Mouse (Mus musculus) hindbrain, embryonic 13.5 days (tissue): Measurements from ENCODE around the gene Ppp1r2. TPM values are rescaled to one million over a fixed set of nuclear protein-coding genes. Genes with fewer than 3 reads are reported as not detected.

Experiments
- ATAC-seq: fragments of 200-750 bp; cut with Nextera tagmentation; 2 replicates; pipeline ENCODE4 v1.8.0; 2017; ENCODE audit warnings: moderate TSS enrichment; ENCODE audit not compliant: low FRiP score
- H3K27ac ChIP-seq: fragments of 300-500 bp; sonication (generic); 2 replicates; pipeline ENCODE4 v1.5.1; 2015; ENCODE audit warnings: inconsistent platforms, mild to moderate bottlenecking, moderate library complexity
- H3K27me3 ChIP-seq: fragments of 300-500 bp; sonication (generic); 2 replicates; pipeline ENCODE4 v1.6.1; 2015; ENCODE audit warnings: mild to moderate bottlenecking, inconsistent platforms
- H3K36me3 ChIP-seq: fragments of 300-500 bp; sonication (generic); 2 replicates; pipeline ENCODE4 v1.6.1; 2015; ENCODE audit warnings: mild to moderate bottlenecking, inconsistent platforms
- H3K4me1 ChIP-seq: fragments of 300-500 bp; sonication (generic); replicated peaks from 2 replicates; pipeline ENCODE4 v1.6.1; 2015; ENCODE audit warnings: inconsistent platforms
- H3K4me2 ChIP-seq: fragments of 300-500 bp; sonication (generic); 2 replicates; pipeline ENCODE4 v1.6.1; 2015; ENCODE audit warnings: inconsistent platforms, mild to moderate bottlenecking, moderate library complexity
- H3K4me3 ChIP-seq: fragments of 300-500 bp; sonication (generic); 2 replicates; pipeline ENCODE4 v1.5.1; 2015; ENCODE audit warnings: mild to moderate bottlenecking, inconsistent platforms
- H3K9ac ChIP-seq: fragments of 300-500 bp; sonication (generic); 2 replicates; pipeline ENCODE4 v1.6.1; 2015; ENCODE audit warnings: mild to moderate bottlenecking, inconsistent platforms
- H3K9me3 ChIP-seq: fragments of 300-500 bp; sonication (generic); 2 replicates; pipeline ENCODE4 v1.6.1; 2016; ENCODE audit warnings: inconsistent platforms
- WGBS: fragments of 180-500 bp; shearing (Covaris S2); methylation state at CpG from one replicate; pipeline ENCODE4 v1.1.7; 2015; 5-methylcytosine and 5-hydroxymethylcytosine counted together
- microRNA-seq: library from miRNA; unstranded; fragments of <30 nt; microRNA quantifications from one replicate; pipeline ENCODE4, GENCODE M21; 2016
- polyA plus RNA-seq: library from polyadenylated mRNA; unstranded; fragments of >200 nt; fragmentation: Nextera tagmentation; extraction: Ambion mirVana; gene quantifications from 2 replicates; pipeline ENCODE4 v1.2.1, GENCODE M21; 2015

Ppp1r2 gene
- polyA plus RNA-seq, 1 experiment from 2014 or later: 108 TPM

- no peaks in the 10 kb centered on the region for H3K9me3 ChIP-seq
- no peaks in the 10 kb centered on the region for H3K27me3 ChIP-seq
- no peaks in the 10 kb centered on the region for H3K36me3 ChIP-seq
- H3K27ac ChIP-seq: no peak overlapping the region
- no peak overlapping the region for H3K4me3 ChIP-seq
- H3K9ac ChIP-seq: no peak overlapping the region
- H3K4me1 ChIP-seq: no peaks in the 10 kb centered on the region
- ATAC-seq: no peak
- 97% methylated on average over 4 of the region's 4 CpGs for WGBS
- no peak overlapping the region for H3K4me2 ChIP-seq
Observed at GRCm38 (mm10) chr16:31215271-31215670, 59.8 kb downstream of the Ppp1r2 start.

DNA sequence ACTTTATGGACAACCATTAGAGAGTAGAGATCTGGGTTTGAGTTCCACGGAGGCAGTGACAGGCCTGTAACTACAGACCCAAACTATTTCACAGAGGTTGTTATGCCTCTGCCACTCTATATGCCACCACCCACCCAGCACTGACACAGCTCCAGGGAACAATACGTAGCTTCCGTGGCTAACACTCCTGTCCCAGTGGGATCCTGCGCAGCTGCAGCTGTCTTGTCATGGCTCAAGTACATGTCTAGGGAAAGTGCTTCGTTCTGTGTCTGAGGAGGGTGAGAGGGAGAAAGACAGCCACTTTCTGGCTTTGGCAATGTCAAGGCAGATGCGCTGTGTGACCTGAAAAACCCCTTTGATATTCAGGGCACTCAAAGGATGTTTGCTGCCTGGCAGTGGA lies 61.6 kb downstream of the Ppp1r2 start:
- Histone ChIP-seq H3K4me1 (no peaks in the 10 kb centered on the region), H3K4me2 (no peak overlapping the region), H3K9me3 (no peaks in the 10 kb centered on the region), H3K27ac (no peak overlapping the region), H3K9ac (no peak overlapping the region), H3K4me3 (no peak overlapping the region), H3K27me3 (no peaks in the 10 kb centered on the region), H3K36me3 (no peaks in the 10 kb centered on the region)
- WGBS: 79% methylated on average over 6 of the region's 6 CpGs
- no peak for ATAC-seq

GRCm38 (mm10) chr16:31211503-31211902 lies 63.6 kb downstream of the Ppp1r2 start:
- whole genome bisulfite sequencing: 70% methylated on average over 9 of the region's 9 CpGs
- no peaks in the 10 kb centered on the region for H3K36me3 ChIP-seq

DNA sequence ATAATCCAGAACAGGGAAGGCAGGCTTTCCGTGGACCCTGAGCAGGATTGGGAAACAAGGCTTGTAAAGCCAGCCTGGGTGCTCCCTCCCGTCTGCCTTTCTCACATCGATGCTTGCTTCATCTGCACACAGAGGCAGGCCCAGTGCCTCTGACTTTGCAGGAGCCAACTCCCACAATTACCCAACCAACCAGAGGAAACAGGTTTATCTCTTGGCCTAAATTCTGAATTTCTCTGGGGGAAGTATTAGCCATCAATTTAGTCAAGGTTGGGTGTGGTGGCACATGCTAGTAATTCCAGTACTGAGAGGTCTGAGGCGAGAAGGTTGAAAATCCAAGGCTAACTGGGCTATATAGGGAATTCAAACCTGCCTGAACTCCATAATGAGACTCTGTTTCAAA lies 64.6 kb downstream of the Ppp1r2 start:
- no peak overlapping the region for H3K4me3 ChIP-seq
- no peak overlapping the region for H3K4me2 ChIP-seq
- H3K9ac ChIP-seq: no peak overlapping the region
- no peaks in the 10 kb centered on the region for H3K27me3 ChIP-seq
- ATAC-seq: no peak
- H3K36me3 ChIP-seq: no peaks in the 10 kb centered on the region
- H3K27ac ChIP-seq: no peak overlapping the region
- H3K9me3 ChIP-seq: no peaks in the 10 kb centered on the region
- 74% methylated on average over 4 of the region's 4 CpGs for WGBS
- H3K4me1 ChIP-seq: no peaks in the 10 kb centered on the region

More at GRCm38 (mm10) chr16:31211503-31211902, 63.6 kb downstream of the Ppp1r2 start:
- Histone ChIP-seq H3K4me1 (no peaks in the 10 kb centered on the region), H3K4me3 (no peak overlapping the region), H3K9me3 (no peaks in the 10 kb centered on the region), H3K27ac (no peak overlapping the region), H3K9ac (no peak overlapping the region), H3K4me2 (no peak overlapping the region), H3K27me3 (no peaks in the 10 kb centered on the region)
- no peak for ATAC-seq

DNA sequence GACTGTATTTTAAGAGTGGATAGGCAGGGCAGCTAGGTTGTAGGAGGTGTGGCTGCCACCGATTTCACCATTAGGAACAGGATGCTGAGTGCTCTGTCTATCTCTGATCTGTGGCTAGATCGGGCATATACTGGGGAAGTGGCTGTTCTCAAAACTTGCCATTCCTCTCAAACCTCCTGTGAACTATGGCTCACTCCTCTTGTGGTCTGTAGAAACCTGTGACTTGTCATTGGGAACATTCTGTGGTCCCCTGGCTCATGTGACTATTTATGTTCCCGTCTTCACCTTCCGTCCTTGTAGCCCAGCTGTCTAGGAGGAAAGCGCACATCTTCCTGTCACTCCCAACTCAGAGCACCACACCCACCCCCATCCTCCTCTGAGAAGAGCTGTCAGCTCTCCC lies 65.2 kb downstream of the Ppp1r2 start:
- no peak overlapping the region for H3K9ac ChIP-seq
- H3K27me3 ChIP-seq: no peaks in the 10 kb centered on the region
- H3K4me1 ChIP-seq: no peaks in the 10 kb centered on the region
- H3K27ac ChIP-seq: no peak overlapping the region
- H3K4me3 ChIP-seq: no peak overlapping the region
- WGBS: 81% methylated on average over 5 of the region's 5 CpGs
- no peaks in the 10 kb centered on the region for H3K36me3 ChIP-seq
- no peak overlapping the region for H3K4me2 ChIP-seq
- no peaks in the 10 kb centered on the region for H3K9me3 ChIP-seq
- no peak for ATAC-seq

DNA sequence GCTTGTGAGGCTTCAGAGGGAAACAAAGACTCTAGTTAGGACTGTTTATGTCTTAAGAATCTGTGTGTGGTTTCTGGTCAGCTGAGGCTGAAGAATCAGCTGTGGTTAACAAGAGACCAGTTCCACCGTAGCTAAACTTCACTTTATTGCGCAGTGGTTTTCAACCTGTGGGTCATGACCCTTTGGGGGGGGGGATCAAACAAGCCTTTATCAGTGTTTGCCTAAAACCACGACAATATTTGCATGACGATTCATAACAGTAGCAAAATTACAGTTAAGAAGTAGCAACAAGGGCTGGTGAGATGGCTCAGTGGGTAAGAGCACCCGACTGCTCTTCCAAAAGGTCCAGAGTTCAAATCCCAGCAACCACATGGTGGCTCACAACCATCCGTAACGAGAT lies 69.4 kb downstream of the Ppp1r2 start:
- Histone ChIP-seq H3K27ac (no peak overlapping the region), H3K9ac (no peak overlapping the region), H3K27me3 (no peaks in the 10 kb centered on the region), H3K4me1 (peaks cover 5% of the 10 kb centered on the region), H3K4me3 (no peak overlapping the region), H3K4me2 (no peak overlapping the region), H3K9me3 (no peaks in the 10 kb centered on the region), H3K36me3 (no peaks in the 10 kb centered on the region)
- ATAC-seq: no peak
- WGBS: 89% methylated on average over 7 of the region's 7 CpGs

GRCm38 (mm10) chr16:31205187-31205586 lies 69.9 kb downstream of the Ppp1r2 start:
- no peak overlapping the region for H3K9ac ChIP-seq
- no peak for ATAC-seq
- 93% methylated on average over 8 of the region's 8 CpGs for WGBS
- peaks cover 5% of the 10 kb centered on the region for H3K4me1 ChIP-seq
- H3K4me2 ChIP-seq: no peak overlapping the region
- no peak overlapping the region for H3K4me3 ChIP-seq
- no peaks in the 10 kb centered on the region for H3K27me3 ChIP-seq
- no peaks in the 10 kb centered on the region for H3K36me3 ChIP-seq
- H3K27ac ChIP-seq: no peak overlapping the region
- H3K9me3 ChIP-seq: no peaks in the 10 kb centered on the region

DNA sequence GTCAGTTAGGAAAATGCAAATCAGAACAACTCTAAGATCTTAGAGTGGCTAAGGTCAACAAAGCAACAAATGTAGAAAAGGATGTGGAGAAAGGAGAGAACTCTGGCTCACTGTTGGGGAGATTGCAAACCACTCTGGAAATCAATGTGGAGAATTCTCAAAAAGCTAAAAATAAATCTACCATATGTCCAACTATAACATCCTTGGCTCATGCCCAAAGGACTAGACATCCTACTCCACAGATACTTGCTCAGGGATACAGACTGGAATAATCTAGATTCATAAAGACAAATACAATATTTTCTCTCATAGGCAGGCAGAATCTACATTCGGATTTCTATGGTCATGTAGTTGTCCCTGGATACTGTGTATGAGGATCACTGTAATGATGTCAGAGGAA lies 70.9 kb downstream of the Ppp1r2 start:
- no peak for ATAC-seq
- Histone ChIP-seq H3K4me3 (no peak overlapping the region), H3K27me3 (no peaks in the 10 kb centered on the region), H3K4me2 (no peak overlapping the region), H3K4me1 (peaks cover 14% of the 10 kb centered on the region), H3K36me3 (no peaks in the 10 kb centered on the region), H3K27ac (no peak overlapping the region), H3K9ac (no peak overlapping the region), H3K9me3 (no peaks in the 10 kb centered on the region)
- WGBS: 72% methylated on average over 1 of the region's 1 CpGs

- 86% methylated on average over 2 of the region's 2 CpGs for WGBS
Observed at GRCm38 (mm10) chr16:31201704-31202103, 73.4 kb downstream of the Ppp1r2 start.

More at GRCm38 (mm10) chr16:31201704-31202103, 73.4 kb downstream of the Ppp1r2 start:
- Histone ChIP-seq H3K4me3 (peak overlapping the region; percentile 97; the same call in 1 of the 2 replicates), H3K27me3 (no peaks in the 10 kb centered on the region), H3K9ac (no peak overlapping the region), H3K4me2 (peak overlapping the region; percentile 80), H3K9me3 (no peaks in the 10 kb centered on the region), H3K4me1 (peaks cover 30% of the 10 kb centered on the region), H3K36me3 (no peaks in the 10 kb centered on the region), H3K27ac (peak overlapping the region; percentile 96; the same call in 1 of the 2 replicates)
- ATAC-seq: no peak

Small RNA genes lying within 50 kb of the gene (microRNA-seq; reads per million reads assigned to microRNA genes)
- gene Gm27415: not detected

Other genes starting within 250 kb of the Ppp1r2 start
- gene Xxylt1, start 193.8 kb downstream of the Ppp1r2 start, polyA plus RNA-seq: 10.8 and 11.6 TPM in 2 replicates
- 11.7 and 12.4 TPM in 2 replicates for gene Acap2, start 74.0 kb downstream of the Ppp1r2 start, polyA plus RNA-seq
- gene Apod, start 39.5 kb upstream of the Ppp1r2 start, polyA plus RNA-seq: 62.3 and 64.0 TPM in 2 replicates
- 76.1 and 90.8 TPM in 2 replicates for gene Bdh1, start 147.0 kb upstream of the Ppp1r2 start, polyA plus RNA-seq